Mouse (Mus musculus): Measurements from ENCODE around the gene Patl2.
A peak's percentile ranks its signal among the peaks of the same experiment; 100 is the strongest.
"Not testable (repeated sequence)": the region's sequence is repeated elsewhere in the genome, so short reads cannot be mapped to it uniquely, and the experiment has no call there.

Patl2 gene

DNA sequence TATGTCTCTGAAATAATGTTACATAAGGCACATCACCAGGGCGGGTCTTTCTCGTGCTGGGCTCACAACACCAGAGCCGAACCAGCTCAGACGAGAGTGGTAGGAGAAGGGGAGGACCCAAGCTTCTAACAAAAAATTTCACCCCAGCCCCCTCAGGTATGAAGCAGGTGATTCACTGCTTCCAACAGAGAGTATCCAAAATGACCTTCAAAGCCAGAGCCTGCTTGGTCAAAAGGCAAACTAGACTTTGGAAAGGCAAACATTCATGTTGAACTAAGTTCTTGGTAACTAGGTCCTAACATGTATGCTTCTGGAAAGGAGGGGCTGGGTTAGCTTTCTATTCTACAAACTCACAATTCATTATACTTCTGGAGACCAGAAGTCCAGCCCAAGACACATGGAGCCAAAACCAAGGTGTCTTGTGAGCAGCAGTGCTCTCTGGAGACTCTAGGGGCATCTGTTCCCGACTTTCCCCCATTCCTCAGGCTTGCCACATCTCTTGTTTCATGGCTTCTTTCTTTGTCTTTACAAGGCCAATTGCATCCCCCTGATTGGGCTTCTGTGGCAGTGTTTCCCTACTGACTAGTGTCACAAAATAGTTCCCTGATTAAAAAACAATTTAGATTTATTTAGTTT, 44.5 kb downstream of the Patl2 start:
- DNase-seq: no peak

DNA sequence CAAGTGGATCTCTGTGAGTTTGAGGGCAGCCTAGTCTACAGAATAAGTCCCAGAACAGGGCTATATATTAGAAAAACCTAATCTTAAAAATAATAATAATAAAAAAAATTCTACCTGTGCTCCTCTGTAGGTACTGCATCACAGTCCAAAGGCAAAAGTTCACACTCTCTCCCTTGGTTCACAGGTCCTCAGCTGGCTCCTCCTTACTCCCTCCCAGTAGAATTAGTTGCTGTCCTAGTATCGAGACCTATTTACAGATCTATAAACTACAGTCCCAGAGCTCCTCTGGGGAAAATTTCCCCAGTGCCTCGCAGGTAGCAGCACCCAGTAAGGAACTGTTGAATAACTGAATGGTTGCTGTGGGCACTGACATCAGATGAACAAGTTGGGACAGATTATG, 45.2 kb downstream of the Patl2 start:
- no peak for DNase-seq

DNA sequence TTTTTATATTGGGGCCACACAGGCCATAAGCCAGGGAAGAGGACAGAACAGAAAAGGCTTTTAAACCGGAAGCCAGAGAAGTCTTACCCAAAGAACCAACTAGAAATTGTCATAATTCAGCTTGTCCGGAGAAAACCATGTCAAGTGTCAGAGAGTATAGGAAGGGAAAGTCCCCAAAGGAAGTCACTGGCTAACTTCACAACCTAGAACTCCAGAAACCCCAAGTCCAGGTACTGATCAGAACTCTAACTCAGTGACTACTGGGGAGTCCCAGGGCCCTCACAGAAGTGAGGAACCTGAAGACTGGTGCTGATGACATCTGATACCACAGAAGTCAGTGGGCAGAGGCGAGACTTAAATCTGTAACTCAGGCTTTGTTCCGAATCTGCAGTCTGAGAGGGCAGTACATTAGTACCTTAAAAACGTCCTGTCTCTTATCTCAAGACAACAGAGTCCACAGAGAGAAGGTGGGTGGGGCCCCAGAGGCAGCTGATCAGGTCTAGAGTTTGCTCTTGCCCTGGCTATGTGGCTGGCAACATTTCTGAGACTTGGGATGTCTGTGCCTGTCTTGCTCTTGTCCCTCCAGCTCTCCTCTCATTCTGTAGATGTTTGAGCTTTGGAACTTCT, 48.0 kb downstream of the Patl2 start:
- no peak for DNase-seq

DNA sequence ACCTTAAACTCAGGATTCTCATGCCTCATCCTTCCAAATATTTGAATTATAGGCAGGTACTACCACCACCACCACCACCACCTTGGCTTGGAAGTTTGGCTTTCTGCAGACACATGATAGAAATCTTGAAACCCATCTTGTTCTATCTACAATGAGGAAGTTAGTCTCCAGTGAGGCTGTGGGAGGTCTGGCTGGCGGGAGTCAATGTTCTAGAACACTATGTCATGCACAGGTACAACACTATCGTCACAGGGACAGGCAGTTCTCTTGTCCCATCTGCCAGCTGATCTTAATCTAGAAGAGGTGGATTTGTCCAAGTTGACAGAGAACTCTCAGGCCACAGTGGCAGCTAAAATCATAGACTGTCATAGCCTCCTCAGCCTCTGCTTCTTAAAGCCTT, 53.4 kb downstream of the Patl2 start:
- no peak for DNase-seq

DNA sequence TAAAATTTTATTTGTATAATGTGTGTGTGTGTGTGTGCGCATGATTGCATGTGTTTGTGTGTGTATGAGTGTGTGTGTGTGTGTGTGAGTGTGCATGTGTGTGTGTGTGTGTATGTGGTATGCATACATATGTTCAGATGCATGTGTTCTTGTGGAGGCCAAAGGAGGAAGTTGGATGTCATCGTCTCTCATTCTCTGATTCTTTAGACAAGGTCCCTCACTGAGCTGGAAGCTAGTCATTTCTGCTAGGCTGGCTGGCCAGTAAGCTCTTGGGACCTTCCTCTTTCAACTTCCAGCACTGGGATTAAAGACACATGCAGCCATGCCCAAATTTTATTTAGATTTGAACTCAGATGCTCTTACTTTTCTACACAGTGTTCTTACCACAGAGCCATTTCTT, 53.9 kb downstream of the Patl2 start:
- DNase-seq: no peak

DNA sequence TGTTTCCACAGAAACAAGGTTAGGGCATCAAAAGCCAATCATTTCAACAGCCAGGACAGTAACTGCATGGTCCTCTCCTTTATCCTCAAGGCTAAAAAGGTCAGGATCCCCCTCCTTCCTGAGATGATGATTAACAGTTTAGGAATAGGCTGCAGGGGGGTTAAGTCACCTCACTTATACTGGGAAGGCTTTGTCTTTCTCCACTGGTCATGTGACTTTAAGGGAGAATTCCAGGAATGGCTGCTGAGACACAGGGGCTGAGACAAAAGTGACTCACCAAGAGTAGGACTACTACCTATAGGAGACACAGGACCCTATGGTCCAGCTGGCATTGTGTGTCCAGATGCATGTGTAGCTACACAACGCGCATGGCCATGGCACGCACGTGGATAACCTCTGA, 58.4 kb downstream of the Patl2 start:
- DNase-seq: no peak

DNA sequence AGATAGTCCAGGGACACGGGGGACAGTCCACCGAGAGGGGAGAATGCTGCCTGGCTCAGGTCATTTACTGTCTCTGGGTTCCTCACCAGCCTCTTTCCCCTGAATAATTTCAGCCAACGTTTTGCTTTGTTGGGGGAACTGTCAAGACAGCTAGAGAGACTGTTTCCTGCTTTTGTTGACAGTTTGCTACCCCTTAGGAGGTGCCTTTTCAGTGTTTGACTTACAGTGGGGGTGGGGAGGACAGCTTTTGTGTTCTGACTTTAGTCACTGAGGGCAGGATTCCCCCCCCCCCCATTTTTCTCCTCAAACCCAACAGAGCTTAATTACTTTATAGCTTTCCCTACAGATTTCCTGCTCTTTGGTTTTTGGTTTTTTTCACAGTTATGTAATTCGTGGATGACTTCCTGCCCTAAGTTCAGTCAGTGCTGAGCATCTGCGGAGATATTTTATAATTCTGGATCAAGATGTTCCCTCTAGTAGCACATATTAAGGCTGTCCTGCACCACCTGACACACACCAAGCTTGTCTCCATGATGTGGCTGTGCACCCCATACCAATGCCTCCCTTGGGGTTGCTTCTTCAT, 59.1 kb downstream of the Patl2 start:
- DNase-seq: no peak

DNA sequence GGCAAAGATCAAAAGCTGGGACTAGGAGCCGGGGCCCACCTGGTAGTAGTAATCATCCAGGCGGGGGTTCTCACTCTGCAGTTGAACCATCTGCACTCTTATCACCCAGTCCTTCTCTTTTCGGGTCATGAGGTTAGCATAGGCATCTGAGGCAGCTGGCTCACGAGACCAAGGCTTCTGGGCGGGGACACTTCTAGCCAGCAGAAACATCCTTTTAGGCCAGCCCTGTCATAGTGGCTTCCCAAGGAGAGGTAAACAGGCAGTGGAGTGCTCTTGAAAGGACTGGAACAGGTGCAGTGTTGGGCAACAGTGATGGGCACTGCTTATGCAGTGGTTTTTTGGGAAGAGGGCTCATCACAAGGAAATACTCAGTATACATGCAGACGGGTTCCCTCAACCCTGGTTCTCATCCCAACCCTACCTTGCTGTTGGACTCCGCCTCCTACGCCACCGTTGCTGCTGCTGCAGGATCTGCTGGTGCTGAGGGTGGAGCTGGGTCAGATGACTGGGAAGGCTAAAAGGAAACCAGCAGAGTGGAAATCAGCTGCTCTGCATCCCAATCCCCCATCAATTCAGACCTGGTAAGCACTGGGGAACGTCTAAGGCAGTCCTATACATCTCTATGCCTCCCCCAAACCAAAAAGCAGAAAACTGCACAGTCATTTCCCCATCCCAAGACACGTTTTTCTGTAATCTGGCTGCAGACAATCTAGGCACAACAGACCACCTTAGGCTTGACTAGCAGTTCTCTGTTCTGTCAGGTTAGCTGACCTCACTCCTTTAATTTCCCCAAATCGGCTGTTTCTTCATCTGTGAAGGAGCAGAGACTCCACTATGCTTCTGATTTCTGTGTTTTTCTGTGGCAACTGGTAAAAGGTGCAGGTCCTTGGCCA, 60.1 kb downstream of the Patl2 start:
- no peak for DNase-seq

DNA sequence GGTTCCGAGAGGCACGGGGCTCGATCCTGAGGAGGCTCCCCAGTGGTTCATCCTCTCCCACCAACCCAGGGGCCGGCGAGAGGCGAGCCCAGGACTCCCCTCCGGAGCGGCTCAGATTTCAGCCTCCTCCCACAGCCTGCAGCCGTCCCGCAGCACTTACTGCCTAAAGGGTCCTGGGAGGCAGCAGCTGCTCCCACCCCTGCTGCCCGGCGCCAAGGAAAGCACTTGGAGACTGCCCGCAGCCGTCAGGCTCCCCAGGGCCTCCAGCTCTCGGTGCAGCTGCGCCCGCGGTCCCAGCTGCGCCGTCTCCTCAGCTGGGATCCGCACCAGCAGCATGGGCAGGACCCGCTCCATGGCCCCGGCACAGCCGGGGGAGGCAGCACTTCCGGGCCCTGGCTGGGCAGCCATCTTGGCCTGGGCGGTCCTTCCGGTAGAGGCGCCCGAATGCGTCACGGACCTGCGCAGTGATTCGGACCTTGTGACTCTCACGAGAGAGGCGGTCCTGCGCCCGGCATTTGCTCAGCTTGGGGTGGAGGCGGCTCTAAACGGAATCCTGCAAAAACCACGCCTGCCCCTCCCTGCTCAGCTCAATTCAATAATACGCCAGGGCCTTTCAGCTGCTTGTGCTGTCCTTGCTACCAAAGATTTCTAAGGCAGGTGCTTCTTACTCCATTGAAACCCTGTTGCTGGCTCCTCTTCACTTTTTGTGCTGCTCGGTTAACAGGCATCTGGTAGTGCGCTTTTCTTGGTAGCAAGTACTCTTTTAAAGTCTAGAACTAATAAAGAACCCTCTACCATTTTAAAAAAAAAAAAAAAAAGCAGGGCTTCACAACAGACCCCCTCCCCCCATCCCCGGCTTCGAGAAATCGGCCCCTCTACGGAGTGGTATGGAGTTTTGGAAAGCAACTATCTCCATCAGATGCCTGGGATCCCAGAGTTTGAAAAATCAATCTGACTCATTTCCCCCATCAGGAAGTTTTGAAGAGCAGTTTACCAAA, 67.7 kb downstream of the Patl2 start, which contains the start of gene Spg11:
Spg11 (minus strand) TSS at position 426 of the 998 bp plus-strand sequence.
- DNase-seq: peak; percentile 99

DNA sequence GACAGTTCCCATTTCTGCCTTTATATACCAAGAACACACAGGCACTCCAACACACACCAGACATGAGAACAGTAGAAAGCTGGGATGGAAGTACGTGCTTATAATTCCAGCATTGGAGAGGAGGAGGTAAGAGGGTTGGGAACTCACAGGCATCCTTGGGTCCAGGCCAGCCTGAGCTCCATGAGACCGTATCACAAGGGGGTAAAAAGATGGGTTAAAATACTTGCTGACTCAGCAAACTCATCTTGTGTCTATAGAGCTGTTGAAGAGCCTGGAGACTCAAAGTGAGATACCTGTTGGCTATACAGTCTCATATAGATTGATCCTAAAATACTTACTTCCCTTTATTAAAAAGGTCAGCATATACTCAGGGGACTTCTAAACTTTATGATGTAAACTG, 69.1 kb downstream of the Patl2 start:
- DNase-seq: no peak

DNA sequence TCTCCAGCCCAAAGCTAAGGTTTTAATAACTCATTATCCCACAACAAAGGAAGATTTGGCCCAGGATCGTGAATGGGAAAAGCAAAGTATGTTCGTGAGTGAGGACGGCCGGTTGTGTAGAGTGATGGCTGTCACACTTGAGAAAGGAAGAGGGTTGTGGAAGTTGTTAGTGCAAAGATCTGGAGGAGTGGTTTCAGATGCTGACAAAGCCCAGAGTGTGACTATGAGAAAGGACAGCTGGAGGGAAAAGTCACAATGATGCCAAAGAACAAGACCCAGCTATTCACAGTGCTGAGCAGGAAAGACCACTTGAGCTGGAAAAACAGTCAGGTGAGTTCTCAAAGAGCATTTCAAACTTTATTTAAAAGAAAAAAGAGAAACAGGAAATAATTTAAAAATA, 76.3 kb downstream of the Patl2 start:
- peak; percentile 8 for DNase-seq

DNA sequence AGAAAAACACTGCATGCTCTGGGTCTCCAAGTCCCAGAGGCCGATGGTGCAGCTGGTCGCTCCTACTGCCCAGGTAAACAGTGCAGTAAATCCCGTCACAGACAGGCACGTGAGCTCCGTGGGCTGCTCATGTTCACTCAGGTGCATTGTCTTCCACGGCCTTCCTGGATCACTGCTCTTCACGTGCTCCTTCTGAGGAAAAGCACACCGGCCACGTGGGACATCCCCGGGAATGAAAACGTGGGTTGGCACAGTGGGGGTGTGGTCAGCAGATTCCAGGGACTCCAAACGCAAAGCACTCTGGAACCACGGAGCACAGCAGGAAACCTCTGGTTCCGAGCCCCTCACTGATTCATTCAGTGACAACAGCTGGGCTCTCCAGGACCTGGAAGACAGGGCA, 77.9 kb downstream of the Patl2 start:
- peak; percentile 43 for DNase-seq

DNA sequence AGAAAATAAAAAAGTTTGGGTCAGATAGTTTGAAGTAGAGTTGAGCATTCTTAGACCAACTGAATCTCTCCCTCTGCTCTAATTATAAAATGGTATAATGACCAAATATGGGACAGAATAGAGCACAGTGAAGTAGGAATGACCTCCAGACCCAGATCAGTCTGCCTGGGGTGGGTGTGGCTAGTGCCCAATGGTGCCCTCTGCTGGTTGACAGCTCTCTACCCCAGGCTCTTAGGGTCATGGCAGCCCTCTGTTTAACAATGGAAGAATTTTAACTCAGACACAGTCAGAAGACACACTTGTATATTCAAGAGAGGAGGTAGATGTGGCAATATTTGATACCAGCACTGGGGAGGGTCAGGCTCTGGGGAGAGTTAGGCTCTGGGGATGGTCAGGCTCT, 83.9 kb downstream of the Patl2 start:
- no peak for DNase-seq

DNA sequence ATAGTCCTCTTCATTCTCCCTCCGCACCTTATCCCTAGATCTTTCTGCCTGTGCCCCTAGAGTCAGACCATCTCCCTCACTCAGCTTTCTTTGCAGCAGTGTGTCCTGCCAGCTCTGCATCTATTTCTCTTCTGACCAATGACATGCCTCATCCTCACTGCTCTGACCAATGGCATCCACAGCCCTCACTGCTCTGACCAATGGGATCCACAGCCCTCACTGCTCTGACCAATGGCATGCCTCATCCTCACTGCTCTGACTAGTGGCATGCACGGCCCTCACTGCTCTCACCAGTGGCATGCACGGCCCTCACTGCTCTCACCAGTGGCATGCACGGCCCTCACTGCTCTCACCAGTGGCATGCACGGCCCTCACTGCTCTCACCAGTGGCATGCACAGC, 88.3 kb downstream of the Patl2 start:
- not testable (repeated sequence) for DNase-seq

DNA sequence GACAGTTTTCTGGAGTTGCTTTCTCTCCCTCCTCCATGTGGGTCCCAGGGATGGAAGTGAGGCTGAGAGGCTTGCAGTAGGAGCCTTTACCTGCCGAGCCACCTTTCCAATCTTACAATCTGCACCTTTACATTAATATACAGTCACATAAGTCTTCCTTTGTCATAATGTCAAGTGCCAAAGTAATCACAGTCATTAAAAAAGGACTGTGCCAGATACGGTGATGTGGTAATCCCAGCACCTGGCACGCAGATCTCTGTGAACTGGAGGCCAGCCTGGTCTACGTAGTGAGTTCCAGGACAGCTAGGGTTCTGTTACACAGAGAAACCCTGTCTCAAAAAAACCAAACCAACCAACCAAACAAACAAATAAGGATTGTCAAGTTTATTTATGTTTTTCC, 92.1 kb downstream of the Patl2 start:
- no peak for DNase-seq

DNA sequence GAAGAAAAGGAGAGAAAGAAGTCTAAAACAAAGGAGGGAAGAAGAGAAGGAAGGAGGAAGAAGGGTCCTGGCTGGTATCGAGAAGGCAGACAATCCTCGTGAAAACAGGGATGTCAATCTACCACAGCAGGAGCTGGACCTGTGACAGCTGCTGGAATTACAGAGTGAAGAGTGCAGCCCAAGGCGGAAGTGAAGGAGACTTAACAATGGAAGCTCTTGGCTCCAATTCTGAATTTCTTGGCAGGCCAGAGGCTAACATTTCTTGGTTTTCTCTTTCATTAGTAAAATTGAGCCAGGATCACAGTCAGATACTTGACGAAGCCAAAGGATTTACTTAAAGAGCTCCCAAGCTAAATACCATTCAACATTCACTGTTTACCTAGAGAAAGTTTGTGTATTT, 99.5 kb downstream of the Patl2 start:
- peak; percentile 30 for DNase-seq

DNA sequence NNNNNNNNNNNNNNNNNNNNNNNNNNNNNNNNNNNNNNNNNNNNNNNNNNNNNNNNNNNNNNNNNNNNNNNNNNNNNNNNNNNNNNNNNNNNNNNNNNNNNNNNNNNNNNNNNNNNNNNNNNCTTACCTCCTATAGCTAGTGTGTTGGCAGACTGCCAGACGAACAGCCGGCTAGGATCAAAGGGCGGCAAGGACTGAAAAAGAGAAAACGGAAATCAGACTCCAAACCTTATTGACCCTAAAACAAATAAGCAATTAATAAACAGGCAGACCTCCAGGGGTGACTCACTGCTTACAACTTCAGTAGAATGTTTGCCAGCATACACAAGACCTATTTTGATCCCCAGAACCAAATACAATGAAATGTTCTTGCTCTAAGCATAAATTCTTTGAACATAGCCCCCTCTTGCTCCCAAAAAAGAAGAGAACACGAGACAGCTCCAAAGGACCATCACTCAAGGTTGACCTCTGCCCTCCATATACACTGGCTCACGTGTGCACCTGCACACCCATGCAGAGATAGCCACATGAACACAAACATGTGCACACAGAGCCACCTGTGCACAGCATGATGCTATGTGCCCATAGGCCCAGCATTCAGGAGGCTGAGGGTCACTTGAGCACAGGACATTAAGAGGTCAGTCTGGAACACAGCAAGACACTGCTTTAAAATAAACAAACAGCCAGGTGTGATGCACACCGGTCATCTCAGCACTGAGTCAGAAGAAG, 104.1 kb downstream of the Patl2 start:
- DNase-seq: peak; percentile 53
